Mouse (Mus musculus) MEL (cell line): ENCODE measurements around the gene AW822073.

Experiments used
- CTCF ChIP-seq, 3 experiments: IDR thresholded peaks in 2 of 3; conservative IDR thresholded peaks in 1 of 3; 2 replicates each; pipeline ENCODE4 v1.5.1; 2011 to 2012; ENCODE audit warnings: low read length in 3 of 3, low read depth in 2 of 3, mild to moderate bottlenecking in 2 of 3, improper control_type of control experiment in 1 of 3, inconsistent platforms in 1 of 3, mixed read lengths in 1 of 3, moderate library complexity in 1 of 3; ENCODE audit not compliant: control insufficient read depth in 1 of 3, insufficient read depth in 1 of 3, poor library complexity in 1 of 3, severe bottlenecking in 1 of 3
- MAX ChIP-seq: IDR thresholded peaks from 2 replicates; pipeline ENCODE4 v1.6.1; 2011; ENCODE audit warnings: low read length, improper control_type of control experiment
- MYC ChIP-seq: IDR thresholded peaks from 2 replicates; pipeline ENCODE4 v1.6.1; 2011; ENCODE audit warnings: low read depth, mild to moderate bottlenecking, low read length, improper control_type of control experiment, moderate library complexity
- POLR2A ChIP-seq, 2 experiments: IDR thresholded peaks; 2 replicates each; pipeline ENCODE4 v1.6.1; 2011 to 2012; ENCODE audit warnings: low read length in 2 of 2, mild to moderate bottlenecking in 2 of 2, control low read depth in 1 of 2, improper control_type of control experiment in 1 of 2, low read depth in 1 of 2, moderate library complexity in 1 of 2; ENCODE audit not compliant: control insufficient read depth in 1 of 2, insufficient read depth in 1 of 2, poor library complexity in 1 of 2
- POLR2AphosphoS2 ChIP-seq: IDR thresholded peaks from 2 replicates; pipeline ENCODE4 v1.6.1; 2011; ENCODE audit warnings: low read length, improper control_type of control experiment
- SMC3 ChIP-seq: IDR thresholded peaks from 2 replicates; pipeline ENCODE4 v1.6.1; 2011; ENCODE audit warnings: low read depth, low read length, improper control_type of control experiment
- UBTF ChIP-seq: IDR thresholded peaks from 2 replicates; pipeline ENCODE4 v1.6.1; 2012; ENCODE audit warnings: low read depth, mild to moderate bottlenecking, inconsistent platforms, low read length, improper control_type of control experiment, moderate library complexity, borderline replicate concordance; ENCODE audit not compliant: insufficient read depth
- ZKSCAN1 ChIP-seq: IDR thresholded peaks from 2 replicates; pipeline ENCODE4 v1.6.1; 2012; ENCODE audit warnings: low read depth, mild to moderate bottlenecking, inconsistent platforms, low read length, improper control_type of control experiment, moderate library complexity

DNA sequence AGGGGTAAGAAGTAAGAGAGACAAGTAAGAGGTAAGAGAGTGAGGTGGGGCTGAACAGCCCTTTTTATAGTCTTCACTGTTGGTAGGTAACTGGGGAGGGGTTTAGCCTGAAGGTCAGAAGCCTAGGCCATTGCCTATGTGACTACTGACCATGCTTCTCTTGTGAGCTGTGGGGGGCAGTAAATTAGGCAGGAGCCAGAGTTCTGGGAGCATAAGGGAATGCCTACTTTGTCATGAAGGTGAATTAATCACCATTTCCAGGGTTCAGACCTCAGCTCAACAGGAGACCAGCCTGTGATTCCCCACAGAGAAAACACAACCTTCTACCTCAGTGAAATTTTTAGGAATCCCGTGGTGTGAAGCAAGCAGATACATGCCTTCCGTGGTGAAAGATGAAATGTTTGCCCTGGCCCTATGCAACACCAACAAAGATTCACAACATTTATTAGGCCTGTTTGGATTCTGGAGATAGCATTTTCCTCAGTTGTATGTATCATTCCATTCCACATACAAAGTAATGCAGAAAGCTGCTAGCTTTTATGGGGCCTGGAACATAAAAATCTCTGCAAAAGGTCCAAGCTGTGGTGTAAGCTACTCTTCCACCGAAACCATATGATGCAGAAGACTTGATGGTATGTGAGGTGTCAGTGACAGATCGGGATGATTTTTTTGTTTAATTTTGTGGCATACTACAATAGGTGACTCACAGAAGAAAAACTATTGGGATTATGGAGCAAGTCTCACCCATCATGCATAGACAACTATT is 17.9 kb downstream of the AW822073 start:
- no peak for TF ChIP-seq CTCF (IDR thresholded peaks at IDR 0.05 in 2 of 3, conservative IDR thresholded peaks at IDR 0.05 in 1 of 3; ENCODE audit: control insufficient read depth in 1 of 3, insufficient read depth in 1 of 3, low read depth in 2 of 3, low read length in 3 of 3, poor library complexity in 1 of 3, severe bottlenecking in 1 of 3)
- TF ChIP-seq MAX: no peak
- TF ChIP-seq SMC3: no peak
- no peak for TF ChIP-seq UBTF
- no peak for TF ChIP-seq POLR2A (IDR thresholded peaks at IDR 0.05; ENCODE audit: control insufficient read depth in 1 of 2, insufficient read depth in 1 of 2, low read depth in 1 of 2, low read length in 2 of 2, poor library complexity in 1 of 2)
- no peak for TF ChIP-seq MYC
- no peak for TF ChIP-seq POLR2AphosphoS2
- no peak for TF ChIP-seq ZKSCAN1
